Comparison of ENCODE assay signal across 8 mouse cellular contexts in genomic region chr14:32032522-32032921, GRCm38 (mm10). TPM values are rescaled to one million over a fixed set of nuclear protein-coding genes. Genes with fewer than 3 reads are reported as not detected.
DNase-seq lines count a peak whose midpoint lies in the region; ATAC-seq lines count a peak whose summit lies in the region.
"Had no signal": no experiment of that assay in that cellular context is flagged by ENCODE, and none has a peak within 500 bp of the region (broad histone marks: within the 10 kb centered on the region; RNA-seq: fewer than 3 reads in every experiment).

No protein-coding gene starts in this region.

- no peak overlapping the region for H3K27ac ChIP-seq in forebrain, embryonic 16.5 days (ENCODE audit: low read length)
- no peak overlapping the region for H3K27ac ChIP-seq in hindbrain, embryonic 15.5 days (replicated peaks)
- H3K27ac ChIP-seq: macrophage had no signal

- peak; percentile 46 for ATAC-seq in cerebellum, adult (ENCODE audit: insufficient number of reproducible peaks, low FRiP score, low TSS enrichment)
- peak; percentile 57 for ATAC-seq in forebrain, embryonic 16.5 days
- peak; percentile 61 for ATAC-seq in hindbrain, embryonic 15.5 days (ENCODE audit: low FRiP score, low read depth)

- WGBS in forebrain, embryonic 16.5 days = 5% methylated on average over 4 of the region's 4 CpGs
- 7% methylated on average over 4 of the region's 4 CpGs for WGBS in hindbrain, embryonic 15.5 days

- no peaks in the 10 kb centered on the region for H3K9me3 ChIP-seq in forebrain, embryonic 16.5 days (ENCODE audit: control insufficient read depth, low read length)
- H3K9me3 ChIP-seq in hindbrain, embryonic 15.5 days = no peaks in the 10 kb centered on the region

- no peak overlapping the region for H3K4me2 ChIP-seq in forebrain, embryonic 16.5 days (ENCODE audit: low read length)
- H3K4me2 ChIP-seq in hindbrain, embryonic 15.5 days = no peak overlapping the region

- H3K4me3 ChIP-seq in forebrain, embryonic 16.5 days (replicated peaks; ENCODE audit: low read length) = no peak overlapping the region
- H3K4me3 ChIP-seq in hindbrain, embryonic 15.5 days = no peak overlapping the region

- DNase-seq in T-cell, adult 2 months (ENCODE audit: low spot score) = peak; percentile 30
- peak; percentile 29 for DNase-seq in left cerebral cortex, adult 11 months (ENCODE audit: low spot score)
- peak; percentile 83 for DNase-seq in lung, postnatal 36 days
- DNase-seq in right cerebral cortex, postnatal 10 days (ENCODE audit: low spot score in 2 of 2) = peak; percentile 80 to 83

- no peak overlapping the region for H3K9ac ChIP-seq in forebrain, embryonic 16.5 days (replicated peaks; ENCODE audit: low read depth, low read length)
- H3K9ac ChIP-seq in hindbrain, embryonic 15.5 days = no peak overlapping the region

- H3K4me1 ChIP-seq in forebrain, embryonic 16.5 days (replicated peaks; ENCODE audit: control insufficient read depth, insufficient read depth, low read length) = peaks cover 19% of the 10 kb centered on the region
- H3K4me1 ChIP-seq in hindbrain, embryonic 15.5 days (replicated peaks) = peaks cover 15% of the 10 kb centered on the region

- no peaks in the 10 kb centered on the region for H3K27me3 ChIP-seq in forebrain, embryonic 16.5 days (replicated peaks; ENCODE audit: control insufficient read depth, insufficient read depth, low read length)
- no peaks in the 10 kb centered on the region for H3K27me3 ChIP-seq in hindbrain, embryonic 15.5 days

- no peaks in the 10 kb centered on the region for H3K36me3 ChIP-seq in forebrain, embryonic 16.5 days (ENCODE audit: control insufficient read depth, insufficient read depth)
- no peaks in the 10 kb centered on the region for H3K36me3 ChIP-seq in hindbrain, embryonic 15.5 days

RNA-seq across cellular contexts. Expression of gene Galnt15, which starts 3.7 kb away (rescaled TPM):
- polyA plus RNA-seq in forebrain, embryonic 16.5 days (2015; fragmentation: Nextera tagmentation; extraction: Ambion mirVana) = 0.33 and 0.50 TPM in 2 replicates
- 0.68 and 0.73 TPM in 2 replicates for polyA plus RNA-seq in hindbrain, embryonic 15.5 days (2015; fragmentation: Nextera tagmentation; extraction: Ambion mirVana)
- polyA plus RNA-seq: macrophage had no signal

RNA-seq across cellular contexts. Expression of gene Oxnad1, which starts 52.7 kb away (rescaled TPM):
- polyA plus RNA-seq in forebrain, embryonic 16.5 days (2015; fragmentation: Nextera tagmentation; extraction: Ambion mirVana) = 22.6 and 24.3 TPM in 2 replicates
- 20.8 and 22.2 TPM in 2 replicates for polyA plus RNA-seq in hindbrain, embryonic 15.5 days (2015; fragmentation: Nextera tagmentation; extraction: Ambion mirVana)

RNA-seq across cellular contexts. Expression of gene Dph3, which starts 53.0 kb away (rescaled TPM):
- polyA plus RNA-seq in forebrain, embryonic 16.5 days (2015; fragmentation: Nextera tagmentation; extraction: Ambion mirVana) = 71.8 and 74.8 TPM in 2 replicates
- polyA plus RNA-seq in hindbrain, embryonic 15.5 days (2015; fragmentation: Nextera tagmentation; extraction: Ambion mirVana) = 71.2 and 73.0 TPM in 2 replicates

Comparison
In these comparisons a context has a peak if more than half of its experiments do, and no peak if none do; other contexts are left out.
1. DNase-seq: peak in every context shown above with its lines; median percentile 83 in lung, postnatal 36 days; 82 in right cerebral cortex, postnatal 10 days; 30 in T-cell, adult 2 months; 29 in left cerebral cortex, adult 11 months.